Mouse (Mus musculus): ENCODE results near the gene Hs6st2. TPM values are rescaled to one million over a fixed set of nuclear protein-coding genes. Genes with fewer than 3 reads are reported as not detected.

Hs6st2 gene
- total RNA-seq, 2 experiments from 2014 or later: not detected

DNA sequence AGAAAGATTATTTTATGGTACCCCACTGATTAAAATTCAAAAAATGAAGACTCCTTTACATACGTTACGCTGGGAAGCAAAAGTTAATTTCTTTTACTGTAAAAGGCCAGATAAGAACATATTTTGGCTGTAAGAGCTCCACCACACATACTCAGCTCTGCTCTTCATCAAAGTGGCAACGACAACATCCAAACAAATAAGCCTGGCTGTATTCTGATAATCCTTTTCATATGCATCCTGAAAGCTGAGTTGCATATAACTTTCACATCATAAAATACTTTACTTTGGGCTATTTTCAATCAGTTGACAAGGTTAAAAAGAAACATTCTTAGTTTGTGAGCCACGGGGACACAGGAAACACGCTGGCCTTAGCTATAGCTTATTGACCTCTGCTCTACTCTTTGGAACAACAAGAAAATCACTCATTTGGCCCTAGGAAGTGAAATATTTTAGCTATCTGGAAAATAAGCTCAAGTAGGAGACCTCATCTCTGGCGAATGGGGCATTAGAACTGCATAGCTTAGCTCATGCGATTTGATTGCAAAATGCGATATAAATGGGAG is 91.1 kb downstream of the Hs6st2 start:
- ATAC-seq (ENCODE audit: poor library complexity, severe bottlenecking): no peak

DNA sequence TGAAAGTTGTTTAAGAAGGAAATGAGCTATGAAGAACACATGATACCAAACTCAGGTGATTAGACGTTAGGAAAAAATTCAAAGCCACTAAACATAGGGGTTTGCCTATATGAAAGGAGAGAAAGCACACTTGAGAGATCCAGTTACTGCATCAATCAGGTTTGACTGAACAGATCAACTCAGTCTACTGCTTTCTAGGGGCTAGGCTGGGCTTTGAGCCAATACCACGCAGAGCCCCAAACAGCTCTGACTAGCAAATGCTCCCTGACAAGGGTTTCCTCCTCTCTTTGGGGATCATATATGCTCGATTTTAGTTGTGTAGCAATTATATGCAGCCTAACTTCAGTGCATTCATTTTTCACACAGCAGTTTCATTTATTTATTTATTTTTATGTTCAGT is 96.2 kb downstream of the Hs6st2 start:
- ATAC-seq (ENCODE audit: poor library complexity, severe bottlenecking): no peak

DNA sequence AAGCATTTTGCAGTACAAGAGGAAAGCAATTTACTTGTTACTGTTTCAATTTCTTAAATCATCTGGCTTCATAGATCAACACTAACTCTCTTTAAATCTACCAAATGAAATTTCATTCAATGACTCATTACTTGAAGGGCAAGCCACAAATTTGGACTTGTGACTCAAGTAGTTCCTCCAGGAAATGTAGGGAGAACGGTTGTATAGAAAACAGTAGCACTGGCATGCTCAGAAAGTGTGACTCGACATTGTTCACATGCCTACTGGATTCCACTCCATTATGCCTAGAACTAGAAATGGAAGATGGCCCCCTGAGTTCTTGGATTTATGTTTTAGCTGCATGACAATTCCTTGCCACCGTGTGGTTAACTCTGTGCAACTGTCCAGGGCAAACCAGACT is 100.0 kb downstream of the Hs6st2 start:
- no peak for ATAC-seq (ENCODE audit: poor library complexity, severe bottlenecking)

DNA sequence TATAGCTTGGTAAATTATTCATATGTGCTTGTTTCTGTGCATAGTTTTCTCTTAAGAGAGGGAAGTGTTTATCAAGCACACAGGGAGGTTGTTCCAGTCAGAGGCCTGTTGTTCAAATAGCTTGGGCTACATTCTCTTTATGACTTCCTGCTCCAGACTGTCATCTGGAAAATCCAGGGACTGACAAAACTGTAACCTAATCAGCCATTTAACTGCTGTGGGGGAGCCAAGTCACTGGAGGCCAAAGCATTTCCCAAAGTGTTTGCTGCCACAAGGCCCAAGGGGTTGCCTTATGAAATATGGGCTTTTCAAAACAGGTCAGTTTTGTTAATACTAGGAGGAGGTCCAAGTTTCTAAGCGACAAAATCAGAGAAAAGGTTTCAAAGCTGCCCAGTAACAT is 119.8 kb downstream of the Hs6st2 start:
- no peak for ATAC-seq (ENCODE audit: poor library complexity, severe bottlenecking)

DNA sequence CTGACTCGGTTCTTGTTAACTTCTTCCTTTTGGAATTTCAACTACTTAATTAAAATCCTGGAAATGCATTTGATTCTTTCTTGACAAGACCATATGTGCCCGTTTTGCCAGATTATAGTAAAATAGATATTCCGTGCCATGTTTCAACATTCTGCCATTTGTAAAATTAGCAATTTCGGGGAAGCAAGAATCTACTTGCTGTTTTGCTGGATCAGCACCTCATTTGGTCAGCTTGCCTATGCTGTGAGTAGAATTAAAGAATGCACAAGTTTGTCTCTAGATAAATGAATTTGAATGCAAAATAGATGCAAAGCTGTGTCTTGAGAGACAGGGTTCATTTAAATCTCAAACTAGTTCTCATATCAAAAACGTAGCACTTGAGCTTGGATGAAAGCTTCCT is 142.0 kb downstream of the Hs6st2 start:
- ATAC-seq (ENCODE audit: poor library complexity, severe bottlenecking): no peak

DNA sequence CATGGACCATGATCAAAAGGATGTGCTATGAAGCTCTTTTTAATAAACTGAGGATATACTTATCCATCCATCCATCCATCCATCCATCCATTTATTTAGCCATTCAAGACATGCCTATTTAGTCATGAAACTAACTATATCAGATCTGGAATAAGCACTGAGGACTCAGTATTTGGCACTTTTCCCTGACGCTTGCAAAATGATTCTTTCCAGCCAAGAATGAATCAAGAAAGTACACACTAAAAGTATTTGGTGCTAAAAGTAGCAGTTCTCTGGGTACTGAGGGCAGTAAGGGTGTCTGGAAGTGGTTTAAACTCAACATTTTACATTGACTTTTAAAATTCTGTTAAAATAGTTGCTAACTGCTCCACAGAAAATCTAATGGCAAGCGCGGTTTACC is 144.6 kb downstream of the Hs6st2 start:
- no peak for ATAC-seq (ENCODE audit: poor library complexity, severe bottlenecking)

GRCm38 (mm10) chrX:51535226-51535625 is 146.4 kb downstream of the Hs6st2 start:
- no peak for ATAC-seq (ENCODE audit: poor library complexity, severe bottlenecking)

GRCm38 (mm10) chrX:51531136-51531535 is 150.5 kb downstream of the Hs6st2 start:
- ATAC-seq (ENCODE audit: poor library complexity, severe bottlenecking): no peak

DNA sequence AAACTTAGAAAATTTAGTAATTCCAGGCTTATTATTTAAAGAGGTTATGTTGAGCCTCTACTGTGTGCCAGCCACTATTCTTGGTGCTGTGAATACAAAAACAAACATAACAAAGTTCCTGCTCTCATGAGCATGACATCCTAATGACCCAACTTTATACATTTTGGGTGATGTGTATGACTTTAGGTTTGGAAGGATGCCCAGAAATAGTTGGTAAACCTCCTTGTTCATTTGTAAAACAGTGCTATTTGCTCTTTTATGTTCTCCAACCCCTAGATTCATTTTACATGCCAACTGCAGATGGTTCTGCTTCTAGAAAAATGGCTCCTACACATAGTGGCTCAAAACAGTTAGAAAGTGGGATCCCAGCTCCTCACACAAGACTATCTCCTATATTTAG is 153.1 kb downstream of the Hs6st2 start:
- ATAC-seq (ENCODE audit: poor library complexity, severe bottlenecking): no peak

GRCm38 (mm10) chrX:51514831-51515230 is 166.8 kb downstream of the Hs6st2 start:
- no peak for ATAC-seq (ENCODE audit: poor library complexity, severe bottlenecking)

GRCm38 (mm10) chrX:51506526-51506925 is 175.1 kb downstream of the Hs6st2 start:
- ATAC-seq (ENCODE audit: poor library complexity, severe bottlenecking): no peak

- no peak for ATAC-seq (ENCODE audit: poor library complexity, severe bottlenecking)
These were observed 176.0 kb downstream of the Hs6st2 start for GRCm38 (mm10) chrX:51505691-51506090.

DNA sequence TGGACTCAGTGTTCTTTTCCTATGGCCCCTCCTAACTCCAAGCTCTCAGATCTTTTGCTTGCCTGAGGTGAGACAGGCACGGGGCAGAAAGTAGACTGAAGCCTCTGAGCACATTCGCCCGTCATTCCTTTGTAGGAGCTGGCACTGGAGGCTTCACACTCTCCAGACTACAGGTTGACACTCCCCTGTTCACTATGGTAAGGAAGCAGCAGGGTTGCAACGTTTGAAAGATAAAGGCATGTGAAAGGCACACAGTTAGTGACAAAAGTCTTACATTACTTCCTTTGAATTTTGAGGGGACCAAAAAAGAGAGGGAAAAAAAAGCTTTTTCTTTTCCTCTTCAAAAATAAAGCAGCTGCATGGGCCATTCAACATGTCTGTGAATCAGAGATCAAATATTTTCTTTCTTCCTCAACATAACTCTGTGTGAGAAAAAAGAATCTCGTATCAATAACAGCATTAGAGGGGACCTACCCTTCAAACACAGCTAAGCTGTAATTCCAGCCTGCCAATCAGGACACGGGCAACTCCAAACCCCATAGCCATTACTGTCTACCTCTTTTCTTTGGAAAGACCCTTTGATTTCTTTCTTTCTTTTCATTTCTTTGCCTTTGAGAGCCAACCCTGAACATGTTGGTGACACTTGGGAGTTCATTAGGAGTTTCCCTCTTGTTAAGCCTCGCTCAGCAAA is 177.7 kb downstream of the Hs6st2 start:
- ATAC-seq (ENCODE audit: poor library complexity, severe bottlenecking): no peak

- no peak for ATAC-seq (ENCODE audit: poor library complexity, severe bottlenecking)
These were observed 183.8 kb downstream of the Hs6st2 start for GRCm38 (mm10) chrX:51497831-51498230.

- no peak for ATAC-seq (ENCODE audit: poor library complexity, severe bottlenecking)
These were observed 193.3 kb downstream of the Hs6st2 start for GRCm38 (mm10) chrX:51488374-51488773.

GRCm38 (mm10) chrX:51469411-51469810 is 212.2 kb downstream of the Hs6st2 start:
- ATAC-seq (ENCODE audit: poor library complexity, severe bottlenecking): no peak

DNA sequence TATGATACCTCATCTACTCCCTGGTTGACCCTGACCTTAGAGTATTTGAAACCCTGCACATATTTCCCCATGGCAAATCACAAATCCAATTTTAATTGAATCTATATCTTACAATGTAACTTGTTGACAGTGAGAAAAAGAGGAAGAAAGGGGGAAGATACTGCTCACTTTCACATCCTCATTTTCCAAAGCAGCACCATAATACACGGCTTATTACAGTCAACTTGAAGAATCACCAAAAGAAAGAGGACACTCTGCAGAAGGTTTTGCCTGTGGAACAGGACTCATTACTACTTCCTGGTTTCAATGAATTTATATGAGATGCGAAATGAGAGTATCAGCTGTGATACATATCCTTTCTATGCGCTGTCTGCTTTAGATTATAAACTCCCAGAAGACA is 220.2 kb downstream of the Hs6st2 start:
- ATAC-seq (ENCODE audit: poor library complexity, severe bottlenecking): peak; percentile 86

DNA sequence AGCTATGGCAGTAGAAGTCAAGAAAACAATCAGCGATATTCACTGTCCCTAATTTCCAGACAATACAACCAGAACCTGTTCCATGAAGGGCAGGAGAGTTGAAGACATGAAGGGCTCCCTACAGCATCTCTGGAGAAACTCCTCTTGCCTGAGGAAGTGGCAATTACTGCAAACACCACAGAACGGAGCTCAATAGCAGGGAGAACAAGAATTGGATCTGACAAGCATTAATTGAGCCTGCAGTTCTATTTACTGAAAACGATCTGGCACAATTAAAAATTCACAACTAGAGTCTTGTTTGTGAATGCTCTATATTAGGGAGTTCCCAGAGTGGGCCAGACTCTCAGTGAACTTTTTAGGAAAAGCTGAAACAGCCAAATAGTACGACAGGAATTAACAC is 238.3 kb downstream of the Hs6st2 start:
- no peak for ATAC-seq (ENCODE audit: poor library complexity, severe bottlenecking)

DNA sequence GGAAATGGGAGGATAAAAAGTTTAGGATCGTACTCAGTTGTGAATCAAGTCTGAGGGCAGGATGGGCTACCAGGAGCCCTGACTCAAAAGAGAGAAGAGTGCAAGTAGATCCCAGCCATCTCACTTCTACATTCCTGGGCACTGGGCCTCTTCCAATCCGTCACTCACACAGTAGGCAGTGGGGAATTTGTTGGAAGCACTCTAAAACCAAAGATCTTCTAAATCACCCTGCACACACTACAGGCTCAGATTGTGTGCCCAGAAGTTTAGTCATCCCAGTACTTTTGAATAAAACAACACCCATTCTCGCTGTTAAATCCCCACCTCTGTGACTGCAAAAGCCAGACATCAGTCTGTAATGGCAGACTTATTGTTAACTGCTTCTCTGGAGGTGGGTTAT is 249.9 kb downstream of the Hs6st2 start:
- no peak for ATAC-seq (ENCODE audit: poor library complexity, severe bottlenecking)

DNA sequence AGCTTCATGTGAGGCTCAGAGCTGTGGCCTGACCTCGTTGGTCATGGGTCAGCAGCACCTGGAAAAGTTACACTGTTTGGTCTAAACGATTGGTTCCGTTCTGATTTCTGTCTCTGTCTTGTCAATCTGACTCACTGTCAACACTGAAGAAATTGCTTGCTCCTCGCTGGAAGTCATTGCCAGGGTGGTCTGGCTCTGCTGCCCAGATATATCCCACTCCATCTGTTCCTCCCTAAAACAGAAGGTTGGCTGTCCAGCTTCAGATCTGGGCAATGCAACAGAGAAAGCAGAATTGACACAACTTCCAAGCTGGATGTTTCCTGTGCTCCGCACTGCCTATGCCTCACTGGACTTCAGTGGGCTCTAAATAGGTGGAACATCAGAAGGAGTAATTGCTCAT is 256.6 kb downstream of the Hs6st2 start:
- ATAC-seq (ENCODE audit: poor library complexity, severe bottlenecking): no peak

GRCm38 (mm10) chrX:51410289-51410688 is 271.4 kb downstream of the Hs6st2 start:
- ATAC-seq (ENCODE audit: poor library complexity, severe bottlenecking): no peak

- ATAC-seq (ENCODE audit: poor library complexity, severe bottlenecking): no peak
These were observed 284.2 kb downstream of the Hs6st2 start for GRCm38 (mm10) chrX:51397457-51397856.

DNA sequence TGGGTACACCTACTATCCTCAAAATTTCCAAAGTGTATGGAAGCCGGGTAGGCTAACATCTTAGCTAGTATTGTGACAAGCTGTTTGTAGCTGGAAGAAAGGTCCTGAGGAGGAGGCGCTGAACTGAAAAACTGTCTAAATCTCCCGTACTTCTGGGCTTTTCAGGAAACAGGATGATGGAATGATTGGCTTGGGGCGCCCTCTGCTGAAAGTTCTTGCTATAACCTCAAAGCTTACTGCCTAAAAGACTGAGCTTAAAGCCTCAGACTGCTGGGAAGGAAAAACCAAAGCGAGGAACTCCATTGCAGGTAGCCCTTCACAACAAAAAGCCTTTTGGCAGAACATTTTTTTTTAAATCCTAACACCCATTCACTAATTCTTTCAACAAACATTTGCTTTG is 307.0 kb downstream of the Hs6st2 start:
- ATAC-seq (ENCODE audit: poor library complexity, severe bottlenecking): no peak

Measured in megakaryocyte, adult 5-6 weeks (primary cell).